Mouse (Mus musculus) midbrain, postnatal 0 days (tissue): Measurements from ENCODE around the gene Myl12a. TPM values are rescaled to one million over a fixed set of nuclear protein-coding genes. Genes with fewer than 3 reads are reported as not detected.

Source experiments
- ATAC-seq: fragments of 200-750 bp; cut with Nextera tagmentation; 2 replicates; pipeline ENCODE4 v1.8.0; 2017; ENCODE audit warnings: moderate number of reproducible peaks, mild to moderate bottlenecking, moderate TSS enrichment, moderate library complexity; ENCODE audit not compliant: low FRiP score
- DNase-seq: peaks from one replicate; pipeline ENCODE4 v3.0.0-alpha.2; 2015; ENCODE audit warnings: low spot score
- H3K27ac ChIP-seq: fragments of 300-500 bp; sonication (generic); 2 replicates; pipeline ENCODE4 v1.5.1; 2014; ENCODE audit warnings: low read depth, mild to moderate bottlenecking, low read length, mixed read lengths
- H3K27me3 ChIP-seq: fragments of 300-500 bp; sonication (generic); 2 replicates; pipeline ENCODE4 v1.6.1; 2014; ENCODE audit warnings: low read length, control low read depth, mixed read lengths; ENCODE audit not compliant: insufficient read depth
- H3K36me3 ChIP-seq: fragments of 300-500 bp; sonication (generic); 2 replicates; pipeline ENCODE4 v1.6.1; 2014; ENCODE audit warnings: low read length, control low read depth, mixed read lengths; ENCODE audit not compliant: insufficient read depth
- H3K4me1 ChIP-seq: fragments of 300-500 bp; sonication (generic); 2 replicates; pipeline ENCODE4 v1.6.1; 2014; ENCODE audit warnings: mild to moderate bottlenecking, control low read depth, antibody characterized with exemption, low read length, mixed read lengths; ENCODE audit not compliant: insufficient read depth
- H3K4me2 ChIP-seq: fragments of 300-500 bp; sonication (generic); 2 replicates; pipeline ENCODE4 v1.6.1; 2014; ENCODE audit warnings: low read depth, mild to moderate bottlenecking, low read length, mixed read lengths; ENCODE audit not compliant: poor library complexity, severe bottlenecking
- H3K4me3 ChIP-seq: fragments of 300-500 bp; sonication (generic); 2 replicates; pipeline ENCODE4 v1.5.1; 2014; ENCODE audit warnings: low read depth, mild to moderate bottlenecking, low read length, moderate library complexity
- H3K9ac ChIP-seq: fragments of 300-500 bp; sonication (generic); replicated peaks from 2 replicates; pipeline ENCODE4 v1.6.1; 2014; ENCODE audit warnings: mild to moderate bottlenecking, low read length, moderate library complexity, mixed read lengths; ENCODE audit not compliant: poor library complexity, severe bottlenecking
- H3K9me3 ChIP-seq: fragments of 300-500 bp; sonication (generic); 2 replicates; pipeline ENCODE4 v1.6.1; 2016; ENCODE audit warnings: low read length, control low read depth
- CTCF ChIP-seq: IDR thresholded peaks from 2 replicates; pipeline ENCODE4 v1.5.1; 2016; ENCODE audit warnings: antibody characterized with exemption, mild to moderate bottlenecking
- WGBS: fragments of 180-500 bp; shearing (Covaris S2); extraction: QIAGEN DNeasy Blood & Tissue Kit; methylation state at CpG from one replicate; pipeline ENCODE4 v1.1.7; 2014; 5-methylcytosine and 5-hydroxymethylcytosine counted together
- polyA plus RNA-seq: library from polyadenylated mRNA; unstranded; fragments of >200 nt; fragmentation: Nextera tagmentation; extraction: Ambion mirVana; gene quantifications from 2 replicates; pipeline ENCODE4 v1.2.1, GENCODE M21; 2015
- total RNA-seq: library from RNA; depleted of rRNA; stranded (reverse); fragments of >200 nt; gene quantifications from 2 replicates; pipeline ENCODE4 v1.2.3, GENCODE M21; 2014

Gene Myl12a
- total and polyA plus RNA-seq, 2 experiments from 2014 or later: 40.9 to 65.3 TPM

- DNase-seq (no peak), ATAC-seq (no peak)
- H3K9ac ChIP-seq: no peak overlapping the region
- no peaks in the 10 kb centered on the region for H3K36me3 ChIP-seq
- H3K4me3 ChIP-seq: no peak overlapping the region
- no peaks in the 10 kb centered on the region for H3K4me1 ChIP-seq
- H3K27ac ChIP-seq: no peak overlapping the region
- H3K27me3 ChIP-seq: no peaks in the 10 kb centered on the region
- 88% methylated on average over 1 of the region's 1 CpGs for WGBS
- no peak overlapping the region for H3K4me2 ChIP-seq
- TF ChIP-seq CTCF: no peak
- H3K9me3 ChIP-seq: no peaks in the 10 kb centered on the region
Observed at GRCm38 (mm10) chr17:71009751-71010150, 7.1 kb upstream of the Myl12a start.

DNA sequence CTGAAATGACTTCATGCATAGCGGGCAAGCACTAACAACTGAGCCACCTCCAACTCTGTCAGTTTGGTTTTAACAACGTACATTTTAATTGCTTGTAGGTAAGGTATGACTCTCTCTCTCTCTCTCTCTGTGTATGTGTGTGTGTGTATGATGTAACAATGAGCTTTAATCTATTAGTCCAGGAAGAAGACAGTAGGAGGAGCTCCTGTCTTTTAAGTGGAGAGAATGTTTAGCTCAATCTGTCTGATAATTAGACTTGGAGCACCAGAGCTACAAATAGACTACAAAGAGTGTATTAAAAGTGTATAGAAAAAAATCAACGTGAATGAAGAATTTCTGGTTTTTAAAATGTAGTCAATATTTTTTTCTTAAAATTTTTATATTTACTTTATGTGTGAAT is 6.0 kb upstream of the Myl12a start:
- 0 out of 2 replicates have a peak, but pooled peaks have one; percentile 17 for TF ChIP-seq CTCF
- WGBS: 84% methylated on average over 3 of the region's 3 CpGs

GRCm38 (mm10) chr17:71006976-71007375 is 4.3 kb upstream of the Myl12a start:
- Histone ChIP-seq H3K27me3 (no peaks in the 10 kb centered on the region), H3K27ac (no peak overlapping the region), H3K36me3 (no peaks in the 10 kb centered on the region), H3K4me1 (0 out of 2 replicates have a peak, but pooled peaks cover 4% of the 10 kb centered on the region), H3K4me2 (no peak overlapping the region), H3K4me3 (no peak overlapping the region), H3K9ac (no peak overlapping the region), H3K9me3 (no peaks in the 10 kb centered on the region)
- TF ChIP-seq CTCF: no peak
- WGBS: 85% methylated on average over 5 of the region's 5 CpGs
- no peak for ATAC-seq
- no peak for DNase-seq

More for the DNA sequence above, 6.0 kb upstream of the Myl12a start:
- H3K27ac ChIP-seq: no peak overlapping the region
- H3K4me3 ChIP-seq: no peak overlapping the region
- H3K36me3 ChIP-seq: no peaks in the 10 kb centered on the region
- no peak overlapping the region for H3K9ac ChIP-seq
- ATAC-seq: no peak
- no peak overlapping the region for H3K4me2 ChIP-seq
- H3K9me3 ChIP-seq: no peaks in the 10 kb centered on the region
- H3K27me3 ChIP-seq: no peaks in the 10 kb centered on the region
- H3K4me1 ChIP-seq: no peaks in the 10 kb centered on the region
- no peak for DNase-seq

- Histone ChIP-seq H3K27me3 (no peaks in the 10 kb centered on the region), H3K4me3 (no peak overlapping the region), H3K9me3 (no peaks in the 10 kb centered on the region), H3K36me3 (no peaks in the 10 kb centered on the region), H3K4me1 (0 out of 2 replicates have a peak, but pooled peaks cover 4% of the 10 kb centered on the region), H3K9ac (no peak overlapping the region), H3K4me2 (no peak overlapping the region), H3K27ac (no peak overlapping the region)
- TF ChIP-seq CTCF: peak; percentile 43
- no peak for ATAC-seq
- no peak for DNase-seq
- WGBS: 94% methylated on average over 10 of the region's 10 CpGs
Observed at GRCm38 (mm10) chr17:71004186-71004960, 1.7 kb upstream of the Myl12a start.

DNA sequence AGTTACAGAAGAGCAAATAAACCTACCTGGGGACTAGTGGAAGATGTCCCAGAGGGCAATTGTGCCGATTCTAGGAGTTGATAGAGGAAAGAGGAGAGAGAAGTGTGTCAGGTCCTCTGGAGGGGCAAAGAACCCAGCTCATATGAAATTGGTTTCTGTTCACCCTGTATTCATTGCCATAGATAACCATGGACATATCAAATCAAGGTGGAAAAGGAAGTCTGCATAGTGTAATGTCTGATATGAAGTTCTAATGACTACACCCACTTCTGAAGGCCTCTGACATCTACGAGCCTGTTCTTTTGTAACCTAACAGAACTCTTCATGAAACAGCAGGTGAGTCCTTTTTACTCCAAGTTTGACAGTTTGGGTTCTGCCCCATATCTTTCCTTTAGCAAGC is 1.0 kb upstream of the Myl12a start:
- WGBS: 84% methylated on average over 2 of the region's 2 CpGs
- ATAC-seq (no peak), DNase-seq (no peak)
- no peak overlapping the region for H3K27ac ChIP-seq
- TF ChIP-seq CTCF: no peak
- no peaks in the 10 kb centered on the region for H3K9me3 ChIP-seq
- no peak overlapping the region for H3K4me3 ChIP-seq
- H3K9ac ChIP-seq: no peak overlapping the region
- H3K4me1 ChIP-seq: 0 out of 2 replicates have a peak, but pooled peaks cover 4% of the 10 kb centered on the region
- H3K4me2 ChIP-seq: no peak overlapping the region
- no peaks in the 10 kb centered on the region for H3K36me3 ChIP-seq
- no peaks in the 10 kb centered on the region for H3K27me3 ChIP-seq

GRCm38 (mm10) chr17:71003112-71003511 is 434 bp upstream of the Myl12a start:
- no peaks in the 10 kb centered on the region for H3K27me3 ChIP-seq
- H3K9me3 ChIP-seq: no peaks in the 10 kb centered on the region
- DNase-seq (no peak), ATAC-seq (no peak)
- no peak overlapping the region for H3K9ac ChIP-seq
- 70% methylated on average over 4 of the region's 4 CpGs for WGBS
- TF ChIP-seq CTCF: no peak
- H3K4me2 ChIP-seq: peak overlapping the region; percentile 79
- peak overlapping the region; percentile 81 for H3K4me3 ChIP-seq
- H3K36me3 ChIP-seq: no peaks in the 10 kb centered on the region
- H3K4me1 ChIP-seq: 0 out of 2 replicates have a peak, but pooled peaks cover 4% of the 10 kb centered on the region
- no peak overlapping the region for H3K27ac ChIP-seq
